In genomic region chr13:60170898-60171715, GRCm38 (mm10) we compare ENCODE assay signal across 15 mouse cellular contexts. TPM values are rescaled to one million over a fixed set of nuclear protein-coding genes. Genes with fewer than 3 reads are reported as not detected.
DNase-seq lines count a peak whose midpoint lies in the region; ATAC-seq and TF ChIP-seq lines count a peak whose summit lies in the region.
"Had no signal": no experiment of that assay in that cellular context is flagged by ENCODE, and none has a peak within 500 bp of the region (broad histone marks: within the 10 kb centered on the region; RNA-seq: fewer than 3 reads in every experiment).

No protein-coding gene starts in this region.

- no peaks in the 10 kb centered on the region for H3K9me3 ChIP-seq in forebrain, embryonic 10.5 days
- no peaks in the 10 kb centered on the region for H3K9me3 ChIP-seq in forebrain, embryonic 16.5 days (ENCODE audit: control insufficient read depth, low read length)
- H3K9me3 ChIP-seq in neural tube, embryonic 15.5 days (replicated peaks), result no peaks in the 10 kb centered on the region
- H3K9me3 ChIP-seq in limb, embryonic 14.5 days (ENCODE audit: control insufficient read depth, low read length), result no peaks in the 10 kb centered on the region
- H3K9me3 ChIP-seq: intestine, embryonic 15.5 days had no signal

- no peak; the same call in 1 of the 2 replicates for ATAC-seq in forebrain, embryonic 16.5 days
- no peak for ATAC-seq in neural tube, embryonic 15.5 days (ENCODE audit: low FRiP score)
- ATAC-seq in limb, embryonic 14.5 days (ENCODE audit: low FRiP score, low read depth), result no peak
- ATAC-seq: intestine, embryonic 15.5 days had no signal

- peak overlapping the region; percentile 19; the same call in 1 of the 2 replicates for H3K4me3 ChIP-seq in forebrain, embryonic 10.5 days
- no peak overlapping the region for H3K4me3 ChIP-seq in forebrain, embryonic 16.5 days (replicated peaks; ENCODE audit: low read length)
- no peak overlapping the region for H3K4me3 ChIP-seq in neural tube, embryonic 15.5 days (replicated peaks)
- H3K4me3 ChIP-seq in limb, embryonic 14.5 days (replicated peaks; ENCODE audit: low read length), result no peak overlapping the region
- H3K4me3 ChIP-seq: intestine, embryonic 15.5 days had no signal

- H3K36me3 ChIP-seq in forebrain, embryonic 10.5 days (replicated peaks), result peaks cover 12% of the 10 kb centered on the region
- no peaks in the 10 kb centered on the region for H3K36me3 ChIP-seq in forebrain, embryonic 16.5 days (ENCODE audit: control insufficient read depth, insufficient read depth)
- no peaks in the 10 kb centered on the region for H3K36me3 ChIP-seq in neural tube, embryonic 15.5 days
- peaks cover 25% of the 10 kb centered on the region for H3K36me3 ChIP-seq in limb, embryonic 14.5 days (ENCODE audit: control insufficient read depth, insufficient read depth, low read length)
- H3K36me3 ChIP-seq: intestine, embryonic 15.5 days had no signal

- no peak overlapping the region for H3K4me2 ChIP-seq in forebrain, embryonic 16.5 days (ENCODE audit: low read length)
- no peak overlapping the region for H3K4me2 ChIP-seq in neural tube, embryonic 15.5 days
- no peak overlapping the region for H3K4me2 ChIP-seq in limb, embryonic 14.5 days (replicated peaks; ENCODE audit: low read depth, low read length, severe bottlenecking)
- H3K4me2 ChIP-seq: intestine, embryonic 15.5 days had no signal

- H3K9ac ChIP-seq in forebrain, embryonic 16.5 days (replicated peaks; ENCODE audit: low read depth, low read length), result no peak overlapping the region
- no peak overlapping the region for H3K9ac ChIP-seq in neural tube, embryonic 15.5 days (replicated peaks)
- H3K9ac ChIP-seq in limb, embryonic 14.5 days (ENCODE audit: low read depth, low read length, severe bottlenecking), result no peak overlapping the region
- H3K9ac ChIP-seq: intestine, embryonic 15.5 days had no signal

- H3K4me1 ChIP-seq in forebrain, embryonic 10.5 days, result peaks cover 56% of the 10 kb centered on the region
- H3K4me1 ChIP-seq in forebrain, embryonic 16.5 days (replicated peaks; ENCODE audit: control insufficient read depth, insufficient read depth, low read length), result peaks cover 21% of the 10 kb centered on the region
- H3K4me1 ChIP-seq in neural tube, embryonic 15.5 days, result peaks cover 32% of the 10 kb centered on the region
- H3K4me1 ChIP-seq in limb, embryonic 14.5 days (ENCODE audit: control insufficient read depth, insufficient read depth, low read length), result peaks cover 10% of the 10 kb centered on the region

- H3K27me3 ChIP-seq in forebrain, embryonic 10.5 days (ENCODE audit: poor library complexity, severe bottlenecking), result peaks cover 59% of the 10 kb centered on the region
- peaks cover 5% of the 10 kb centered on the region for H3K27me3 ChIP-seq in forebrain, embryonic 16.5 days (replicated peaks; ENCODE audit: control insufficient read depth, insufficient read depth, low read length)
- H3K27me3 ChIP-seq in neural tube, embryonic 15.5 days (replicated peaks), result peaks cover 11% of the 10 kb centered on the region
- no peaks in the 10 kb centered on the region for H3K27me3 ChIP-seq in limb, embryonic 14.5 days (ENCODE audit: control insufficient read depth, insufficient read depth, low read length)

- no peak for TF ChIP-seq POLR2A in limb, embryonic 14.5 days (IDR thresholded peaks at IDR 0.05; ENCODE audit: borderline replicate concordance, extremely low read depth, insufficient read depth, insufficient read length)

- 47% methylated on average over 21 of the region's 21 CpGs for WGBS in forebrain, embryonic 10.5 days
- WGBS in forebrain, embryonic 16.5 days, result 24% methylated on average over 21 of the region's 21 CpGs
- whole genome bisulfite sequencing in neural tube, embryonic 15.5 days, result 19% methylated on average over 21 of the region's 21 CpGs
- 71% methylated on average over 21 of the region's 21 CpGs for WGBS in limb, embryonic 14.5 days

- peak overlapping the region; percentile 99 for H3K27ac ChIP-seq in forebrain, embryonic 10.5 days
- no peak overlapping the region for H3K27ac ChIP-seq in forebrain, embryonic 16.5 days (ENCODE audit: low read length)
- H3K27ac ChIP-seq in neural tube, embryonic 15.5 days (replicated peaks), result no peak overlapping the region
- 0 out of 2 replicates have a peak overlapping the region, but pooled peaks have one; percentile 20 for H3K27ac ChIP-seq in limb, embryonic 14.5 days (replicated peaks; ENCODE audit: low read depth, low read length)
- H3K27ac ChIP-seq: intestine, embryonic 15.5 days had no signal

- peak; percentile 38 for DNase-seq in forebrain, embryonic 10.5 days (ENCODE audit: extremely low spot score, low spot score)
- peak; percentile 57 for DNase-seq in neural tube, embryonic 10.5 days (ENCODE audit: extremely low spot score, low spot score)
- no peak for DNase-seq in limb, embryonic 14.5 days (ENCODE audit: low spot score)
- DNase-seq in adrenal gland, adult 2 months, result no peak
- no peak for DNase-seq in thymus, adult 18-20 months
- no peak for DNase-seq in liver
- DNase-seq: adrenal gland, adult 8-10 months; cerebellum, postnatal 10 days; heart, postnatal 10 days; kidney, postnatal 14 days; layer of hippocampus, adult 9-11 months; right cerebral cortex, postnatal 4 days had no signal

RNA-seq across cellular contexts. Expression of gene Gas1, which starts 6.1 kb away (rescaled TPM):
- 72.6 and 72.7 TPM in 2 replicates for polyA plus RNA-seq in forebrain, embryonic 10.5 days (2016; fragmentation: Nextera tagmentation; extraction: Ambion mirVana)
- 18.8 and 26.2 TPM in 2 replicates for polyA plus RNA-seq in forebrain, embryonic 16.5 days (2015; fragmentation: Nextera tagmentation; extraction: Ambion mirVana)
- polyA plus RNA-seq in neural tube, embryonic 15.5 days (2015; fragmentation: Nextera tagmentation; extraction: Ambion mirVana), result 16.2 and 26.7 TPM in 2 replicates
- polyA plus RNA-seq in limb, embryonic 14.5 days (2012; rRNA removed), result 385 and 686 TPM in 2 replicates
- polyA plus RNA-seq in limb, embryonic 14.5 days (2014; fragmentation: Nextera tagmentation; extraction: Ambion mirVana), result 406 and 517 TPM in 2 replicates
- 10 to 100 TPM; 22.2 to 63.7 TPM for total RNA-seq in adrenal gland, adult 2 months (2021)
- 267 and 268 TPM in 2 replicates for polyA plus RNA-seq in adrenal gland, adult 2 months (2012; rRNA removed)

Comparison
In these comparisons a context has a peak if more than half of its experiments do, and no peak if none do; other contexts are left out.
1. H3K27ac ChIP-seq: peak in forebrain, embryonic 10.5 days (single experiment) and limb, embryonic 14.5 days (single experiment); none in forebrain, embryonic 16.5 days (single experiment) and neural tube, embryonic 15.5 days (single experiment).
2. DNase-seq: peak in forebrain, embryonic 10.5 days (single experiment) and neural tube, embryonic 10.5 days (single experiment); none in limb, embryonic 14.5 days (single experiment), adrenal gland, adult 2 months (single experiment), thymus, adult 18-20 months (0 of 2) and liver (single experiment).